Mouse (Mus musculus) bone marrow, adult 2 months (tissue): ENCODE results near the gene Fam214a. TPM values are rescaled to one million over a fixed set of nuclear protein-coding genes. Genes with fewer than 3 reads are reported as not detected.

Experiments used
- H3K27ac ChIP-seq: fragments of 200-500 bp; 2 replicates; pipeline ENCODE4 v1.5.1; 2012; ENCODE audit warnings: low read depth, mild to moderate bottlenecking, control low read depth, inconsistent platforms, low read length; ENCODE audit not compliant: control insufficient read depth, poor library complexity, insufficient read depth
- H3K4me1 ChIP-seq: fragments of 200-500 bp; 2 replicates; pipeline ENCODE4 v1.6.1; 2011; ENCODE audit warnings: low read length; ENCODE audit not compliant: control insufficient read depth, insufficient read depth
- H3K4me3 ChIP-seq: fragments of 200-500 bp; replicated peaks from 2 replicates; pipeline ENCODE3; 2011; ENCODE audit warnings: mild to moderate bottlenecking, low read depth, low read length, control low read depth; ENCODE audit not compliant: control insufficient read depth
- CTCF ChIP-seq: fragments of 200-500 bp; IDR thresholded peaks from 2 replicates; pipeline ENCODE4 v1.5.1; 2011; ENCODE audit warnings: low read length, control low read depth; ENCODE audit not compliant: control insufficient read depth, insufficient read depth
- POLR2A ChIP-seq: fragments of 200-500 bp; IDR thresholded peaks from 2 replicates; pipeline ENCODE4 v1.6.1; 2011; ENCODE audit warnings: low read depth, mild to moderate bottlenecking, control low read depth, low read length, borderline replicate concordance; ENCODE audit not compliant: control insufficient read depth
- WGBS: fragments of 180-500 bp; shearing (Covaris S2); methylation state at CpG from one replicate; pipeline ENCODE4 v1.1.7; 2018; 5-methylcytosine and 5-hydroxymethylcytosine counted together
- polyA plus RNA-seq: library from polyadenylated mRNA; stranded (reverse); fragments of >200 nt; gene quantifications from 2 replicates; pipeline ENCODE4 v1.2.4, GENCODE M21; 2011; ENCODE audit warnings: low replicate concordance; ENCODE audit not compliant: missing spikeins, insufficient read depth, insufficient read length

The Fam214a gene
- 9.3 and 25.2 TPM in 2 replicates for polyA plus RNA-seq

GRCm38 (mm10) chr9:74952756-74953247 lies at the start of gene Fam214a:
Fam214a (plus strand) TSS chr9:74952884.
- H3K4me1 ChIP-seq: no peaks in the 10 kb centered on the region
- H3K4me3 ChIP-seq: peak within 1 kb of the TSS; percentile 84
- H3K27ac ChIP-seq: peak within 1 kb of the TSS; percentile 70
- under 1% methylated on average over 58 of the region's 59 CpGs for WGBS
- TF ChIP-seq CTCF (no peak), POLR2A (peak; percentile 91)

GRCm38 (mm10) chr9:74904866-74905508 lies 47.7 kb upstream of the Fam214a start:
- WGBS: 7% methylated on average over 7 of the region's 7 CpGs
- TF ChIP-seq CTCF (peak; percentile 44; the same call in 1 of the 2 replicates), POLR2A (no peak)
- Histone ChIP-seq H3K4me3 (no peak overlapping the region), H3K4me1 (no peaks in the 10 kb centered on the region; the same call in 1 of the 2 replicates), H3K27ac (no peak overlapping the region)

GRCm38 (mm10) chr9:74906951-74907350 lies 45.7 kb upstream of the Fam214a start:
- WGBS: 11% methylated on average over 4 of the region's 4 CpGs

GRCm38 (mm10) chr9:74909245-74909644 lies 43.4 kb upstream of the Fam214a start:
- 78% methylated on average over 15 of the region's 15 CpGs for WGBS
- Histone ChIP-seq H3K4me1 (no peaks in the 10 kb centered on the region; the same call in 1 of the 2 replicates), H3K4me3 (no peak overlapping the region), H3K27ac (no peak overlapping the region)
- TF ChIP-seq CTCF (no peak), POLR2A (no peak)

More at GRCm38 (mm10) chr9:74906951-74907350, 45.7 kb upstream of the Fam214a start:
- Histone ChIP-seq H3K4me3 (no peak overlapping the region), H3K4me1 (no peaks in the 10 kb centered on the region; the same call in 1 of the 2 replicates), H3K27ac (no peak overlapping the region)
- no peak for TF ChIP-seq CTCF
- TF ChIP-seq POLR2A: no peak

- H3K4me1 ChIP-seq: no peaks in the 10 kb centered on the region; the same call in 1 of the 2 replicates
- TF ChIP-seq CTCF: no peak
- no peak for TF ChIP-seq POLR2A
- H3K4me3 ChIP-seq: no peak overlapping the region
- WGBS: 71% methylated on average over 6 of the region's 6 CpGs
- no peak overlapping the region for H3K27ac ChIP-seq
Measured at GRCm38 (mm10) chr9:74910226-74910759, 42.4 kb upstream of the Fam214a start.

DNA sequence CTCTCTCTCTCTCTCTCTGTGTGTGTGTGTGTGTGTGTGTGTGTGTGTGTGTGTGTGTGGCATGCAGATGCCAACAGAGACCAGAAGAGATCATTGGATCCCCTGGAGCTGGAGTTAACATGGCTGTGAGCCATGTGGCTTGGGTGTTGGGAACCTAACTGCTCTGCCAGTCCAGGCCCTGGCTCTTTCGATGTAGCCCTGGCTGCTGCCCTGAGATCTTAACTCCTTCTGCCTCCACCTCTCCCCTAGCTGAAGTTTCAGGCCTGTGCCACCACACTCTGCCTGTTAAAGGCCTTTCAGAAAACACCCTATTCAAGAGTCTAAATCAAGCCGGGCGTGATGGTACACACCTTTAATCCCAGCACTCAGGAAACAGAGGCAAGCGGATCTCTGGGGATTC lies 41.3 kb upstream of the Fam214a start:
- WGBS: 82% methylated on average over 4 of the region's 4 CpGs
- H3K27ac ChIP-seq: no peak overlapping the region
- no peaks in the 10 kb centered on the region; the same call in 1 of the 2 replicates for H3K4me1 ChIP-seq
- TF ChIP-seq CTCF (no peak), POLR2A (no peak)
- H3K4me3 ChIP-seq: no peak overlapping the region

DNA sequence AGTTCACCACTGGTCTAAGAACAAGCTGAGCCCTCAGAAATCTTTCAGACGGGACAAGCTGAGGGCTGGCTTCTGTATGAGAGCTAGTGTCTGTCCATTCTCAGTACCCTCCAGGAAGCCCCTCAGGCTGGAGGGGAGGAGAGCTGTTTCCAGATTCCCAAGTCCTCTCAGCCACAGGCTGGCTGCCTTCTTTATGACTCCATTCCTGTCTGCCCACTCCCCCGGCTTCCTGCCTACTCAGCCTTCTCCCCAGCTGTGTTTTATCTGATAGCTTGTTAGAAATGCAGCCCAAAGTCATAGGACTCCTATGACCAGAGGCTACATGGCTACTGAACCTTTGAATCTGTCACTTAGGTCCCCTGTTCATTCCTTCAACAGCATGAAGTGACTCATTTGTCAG lies 40.8 kb upstream of the Fam214a start:
- Histone ChIP-seq H3K4me1 (no peaks in the 10 kb centered on the region; the same call in 1 of the 2 replicates), H3K4me3 (no peak overlapping the region), H3K27ac (no peak overlapping the region)
- 70% methylated on average over 2 of the region's 2 CpGs for WGBS
- TF ChIP-seq POLR2A (no peak), CTCF (no peak)

DNA sequence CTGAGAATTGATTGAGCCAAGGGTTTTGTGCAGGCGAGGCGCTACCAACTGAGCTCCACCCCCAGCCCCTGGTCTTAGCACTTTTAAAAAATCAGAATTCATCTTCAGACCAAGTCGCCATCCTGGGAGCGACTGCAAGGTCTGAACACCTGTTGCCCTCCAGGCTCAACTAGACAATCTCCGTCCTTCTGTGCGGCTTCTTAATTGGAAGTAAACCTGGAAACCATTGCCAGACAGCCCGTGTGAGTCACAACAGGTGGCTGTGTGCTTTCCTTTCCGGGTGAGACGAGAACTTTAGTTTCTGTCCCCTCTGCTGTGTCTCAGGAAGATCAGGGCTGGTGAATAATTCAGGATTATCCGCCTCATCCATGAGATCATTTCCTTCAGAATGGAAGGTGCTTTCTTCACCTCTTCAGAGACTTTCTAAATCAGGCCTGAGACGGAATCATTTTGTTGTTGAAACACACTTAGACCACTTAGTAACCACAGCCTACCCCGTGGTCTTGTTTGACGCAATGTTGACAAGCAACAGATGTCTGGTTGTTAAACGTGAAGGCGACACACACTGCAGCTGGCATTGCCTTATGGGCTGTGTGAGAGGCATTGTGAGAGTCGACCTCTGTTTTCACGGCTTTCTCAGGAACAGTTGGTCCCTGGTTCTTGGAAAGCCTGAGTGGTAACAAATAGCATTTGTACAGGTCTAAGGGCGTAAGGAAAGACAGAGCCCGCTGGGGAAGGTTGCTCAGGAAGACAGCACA lies 39.9 kb upstream of the Fam214a start:
- no peaks in the 10 kb centered on the region for H3K4me1 ChIP-seq
- no peak overlapping the region for H3K27ac ChIP-seq
- no peak overlapping the region for H3K4me3 ChIP-seq
- 60% methylated on average over 19 of the region's 19 CpGs for WGBS
- TF ChIP-seq CTCF: no peak
- no peak for TF ChIP-seq POLR2A
